In the genomic region with DNA sequence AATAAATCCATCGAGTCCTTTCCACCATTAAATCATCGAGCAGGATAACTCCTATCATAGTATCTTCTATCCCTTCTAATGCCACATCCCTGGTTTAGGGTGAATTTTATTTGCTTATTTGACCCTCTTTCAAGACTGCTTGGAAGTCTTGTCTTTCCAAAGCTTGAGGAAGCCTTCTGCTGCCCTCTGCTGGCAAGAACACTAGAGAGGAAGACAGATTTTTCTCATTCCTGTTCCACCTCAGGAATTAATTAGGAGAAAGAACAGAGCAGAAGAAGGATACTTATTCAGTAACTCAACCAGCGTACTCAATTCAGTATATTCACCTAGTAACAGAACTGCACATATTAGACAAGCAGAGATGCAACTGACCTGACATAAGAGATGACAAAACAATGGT, we compare ENCODE assay signal across 8 mouse cellular contexts.
DNase-seq lines count a peak whose midpoint lies in the region; ATAC-seq and TF ChIP-seq lines count a peak whose summit lies in the region.

No protein-coding gene starts in this region.

- intact Hi-C loops in gastrocnemius, postnatal 14 days (cut with DNase I; ENCODE audit: low total_unique reads): no loop called here
- intact Hi-C loops in heart, postnatal 25 days (cut with DNase I): no loop called here

- DNase-seq in lung, embryonic 14.5 days: peak; percentile 80
- DNase-seq in lung, adult 2 months: no peak
- peak; percentile 66 for DNase-seq in ZHBTc4 (ENCODE audit: low read depth, low spot score)
- peak; percentile 75 for DNase-seq in embryo, embryonic 10 days (ENCODE audit: low spot score)
- peak; percentile 72 to 73 for DNase-seq in kidney, postnatal 4 days
- peak; percentile 86 for DNase-seq in midbrain, embryonic 14.5 days
- no peak for DNase-seq in gastrocnemius, postnatal 14 days
- DNase-seq in heart, postnatal 25 days (ENCODE audit: low spot score): no peak

- H3K27me3 ChIP-seq in lung, embryonic 14.5 days (ENCODE audit: insufficient read depth, low read length): no peaks in the 10 kb centered on the region
- no peaks in the 10 kb centered on the region for H3K27me3 ChIP-seq in midbrain, embryonic 14.5 days (ENCODE audit: control insufficient read depth, insufficient read depth, low read length)

- H3K27ac ChIP-seq in lung, embryonic 14.5 days (ENCODE audit: low read depth): no peak overlapping the region
- no peak overlapping the region for H3K27ac ChIP-seq in midbrain, embryonic 14.5 days (replicated peaks; ENCODE audit: low read depth, low read length)

- no peaks in the 10 kb centered on the region for H3K4me1 ChIP-seq in lung, embryonic 14.5 days (ENCODE audit: insufficient read depth)
- H3K4me1 ChIP-seq in lung, adult 2 months (ENCODE audit: control insufficient read depth, insufficient read depth, low read length): no peaks in the 10 kb centered on the region
- no peaks in the 10 kb centered on the region for H3K4me1 ChIP-seq in midbrain, embryonic 14.5 days (ENCODE audit: control insufficient read depth, insufficient read depth, low read length)

- no peak overlapping the region for H3K9ac ChIP-seq in lung, embryonic 14.5 days
- no peak overlapping the region for H3K9ac ChIP-seq in midbrain, embryonic 14.5 days (replicated peaks; ENCODE audit: low read length)

- no peak overlapping the region for H3K4me3 ChIP-seq in lung, embryonic 14.5 days (ENCODE audit: low read depth, low read length)
- H3K4me3 ChIP-seq in lung, adult 2 months (replicated peaks; ENCODE audit: extremely low read depth, low read depth, low read length): no peak overlapping the region
- H3K4me3 ChIP-seq in midbrain, embryonic 14.5 days (replicated peaks; ENCODE audit: low read depth, low read length): no peak overlapping the region

- WGBS in lung, embryonic 14.5 days: 54% methylated on average over 3 of the region's 3 CpGs
- WGBS in lung, adult 2 months: 62% methylated on average over 3 of the region's 3 CpGs
- WGBS in midbrain, embryonic 14.5 days: 66% methylated on average over 3 of the region's 3 CpGs

- TF ChIP-seq POLR2A in lung, adult 2 months (IDR thresholded peaks at IDR 0.05; ENCODE audit: borderline replicate concordance, extremely low read depth, low read depth, low read length): no peak

- H3K4me2 ChIP-seq in lung, embryonic 14.5 days: no peak overlapping the region
- no peak overlapping the region for H3K4me2 ChIP-seq in midbrain, embryonic 14.5 days (ENCODE audit: low read length)

- TF ChIP-seq CTCF in lung, embryonic 14.5 days (IDR thresholded peaks at IDR 0.05; ENCODE audit: low read depth): peak; percentile 68
- no peak for TF ChIP-seq CTCF in lung, adult 2 months (IDR thresholded peaks at IDR 0.05; ENCODE audit: insufficient read depth, low read length)

- no peaks in the 10 kb centered on the region for H3K36me3 ChIP-seq in lung, embryonic 14.5 days (ENCODE audit: insufficient read depth)
- no peaks in the 10 kb centered on the region for H3K36me3 ChIP-seq in midbrain, embryonic 14.5 days (ENCODE audit: control insufficient read depth, insufficient read depth, low read length)

- no peaks in the 10 kb centered on the region for H3K9me3 ChIP-seq in lung, embryonic 14.5 days (ENCODE audit: low read depth, low read length)
- H3K9me3 ChIP-seq in midbrain, embryonic 14.5 days (ENCODE audit: control insufficient read depth, low read length): no peaks in the 10 kb centered on the region

- ATAC-seq in lung, embryonic 14.5 days (ENCODE audit: insufficient read depth): no peak
- ATAC-seq in midbrain, embryonic 14.5 days (ENCODE audit: low FRiP score, low TSS enrichment): no peak

Comparison
In these comparisons a context has a peak if more than half of its experiments do, and no peak if none do; other contexts are left out.
1. DNase-seq: peak in lung, embryonic 14.5 days (single experiment), ZHBTc4 (single experiment), embryo, embryonic 10 days (single experiment), kidney, postnatal 4 days (2 of 2) and midbrain, embryonic 14.5 days (single experiment); none in lung, adult 2 months (single experiment), gastrocnemius, postnatal 14 days (single experiment) and heart, postnatal 25 days (single experiment).